In the genomic region with DNA sequence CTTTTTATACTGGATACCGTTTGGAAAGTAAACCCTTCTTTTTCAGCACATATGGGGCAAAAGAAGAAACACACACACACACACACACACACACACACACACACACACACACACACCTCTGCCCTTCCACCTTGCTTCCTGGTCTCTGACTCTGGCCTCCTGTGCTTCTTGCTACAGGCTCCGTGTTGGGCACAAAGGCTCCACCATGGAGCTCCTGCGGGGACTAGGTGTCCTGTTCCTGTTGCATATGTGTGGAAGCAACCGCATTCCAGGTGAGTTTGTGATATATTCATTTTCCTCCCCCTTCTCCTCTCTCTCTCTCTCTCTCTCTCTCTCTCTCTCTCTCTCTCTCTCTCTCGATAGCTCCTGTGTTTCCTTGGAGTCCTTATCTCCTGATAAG, we compare ENCODE assay signal across 7 mouse cellular contexts. TPM values are rescaled to one million over a fixed set of nuclear protein-coding genes. Genes with fewer than 3 reads are reported as not detected.
A peak's percentile ranks its signal among the peaks of the same experiment; 100 is the strongest.
DNase-seq lines count a peak whose midpoint lies in the region; ATAC-seq and TF ChIP-seq lines count a peak whose summit lies in the region.

No protein-coding gene starts in this region.

- WGBS in lung, embryonic 16.5 days: 6% methylated on average over 5 of the region's 5 CpGs
- WGBS in forebrain, embryonic 16.5 days: 17% methylated on average over 5 of the region's 5 CpGs
- 24% methylated on average over 5 of the region's 5 CpGs for WGBS in liver, embryonic 13.5 days (ENCODE audit: insufficient replicate concordance)
- 14% methylated on average over 5 of the region's 5 CpGs for WGBS in stomach, postnatal 0 days

- peaks cover 21% of the 10 kb centered on the region for H3K36me3 ChIP-seq in lung, embryonic 16.5 days (ENCODE audit: control insufficient read depth, insufficient read depth, low read length)
- no peaks in the 10 kb centered on the region for H3K36me3 ChIP-seq in forebrain, embryonic 16.5 days (ENCODE audit: control insufficient read depth, insufficient read depth)
- H3K36me3 ChIP-seq in liver, embryonic 13.5 days: no peaks in the 10 kb centered on the region
- peaks cover 14% of the 10 kb centered on the region for H3K36me3 ChIP-seq in stomach, postnatal 0 days (ENCODE audit: control insufficient read depth, insufficient read depth, low read length)

- peak overlapping the region; percentile 75 for H3K9ac ChIP-seq in lung, embryonic 16.5 days (ENCODE audit: low read length)
- no peak overlapping the region for H3K9ac ChIP-seq in forebrain, embryonic 16.5 days (replicated peaks; ENCODE audit: low read depth, low read length)
- 0 out of 2 replicates have a peak overlapping the region, but pooled peaks have one; percentile 9 for H3K9ac ChIP-seq in liver, embryonic 13.5 days
- peak overlapping the region; percentile 71 for H3K9ac ChIP-seq in stomach, postnatal 0 days (ENCODE audit: low read length)

- H3K9me3 ChIP-seq in lung, embryonic 16.5 days (ENCODE audit: control insufficient read depth, low read length): no peaks in the 10 kb centered on the region
- no peaks in the 10 kb centered on the region for H3K9me3 ChIP-seq in forebrain, embryonic 16.5 days (ENCODE audit: control insufficient read depth, low read length)
- H3K9me3 ChIP-seq in liver, embryonic 13.5 days (replicated peaks): no peaks in the 10 kb centered on the region
- no peaks in the 10 kb centered on the region for H3K9me3 ChIP-seq in stomach, postnatal 0 days (ENCODE audit: control insufficient read depth, low read length)

- no peak for TF ChIP-seq CTCF in stomach, postnatal 0 days (IDR thresholded peaks at IDR 0.05; ENCODE audit: low read depth)

- H3K27me3 ChIP-seq in lung, embryonic 16.5 days (ENCODE audit: control insufficient read depth, insufficient read depth, low read depth, low read length): no peaks in the 10 kb centered on the region
- 0 out of 2 replicates have a peak, but pooled peaks cover 5% of the 10 kb centered on the region for H3K27me3 ChIP-seq in forebrain, embryonic 16.5 days (replicated peaks; ENCODE audit: control insufficient read depth, insufficient read depth, low read length)
- peaks cover 20% of the 10 kb centered on the region for H3K27me3 ChIP-seq in liver, embryonic 13.5 days
- H3K27me3 ChIP-seq in stomach, postnatal 0 days (ENCODE audit: control insufficient read depth, insufficient read depth, low read length): no peaks in the 10 kb centered on the region

- peak overlapping the region; percentile 84 for H3K27ac ChIP-seq in lung, embryonic 16.5 days (ENCODE audit: low read length)
- no peak overlapping the region for H3K27ac ChIP-seq in forebrain, embryonic 16.5 days (ENCODE audit: low read length)
- H3K27ac ChIP-seq in liver, embryonic 13.5 days: no peak overlapping the region
- no peak overlapping the region; the same call in 1 of the 2 replicates for H3K27ac ChIP-seq in stomach, postnatal 0 days (replicated peaks)

- peaks cover 33% of the 10 kb centered on the region for H3K4me1 ChIP-seq in lung, embryonic 16.5 days (replicated peaks; ENCODE audit: control insufficient read depth, insufficient read depth, low read length)
- peaks cover 24% of the 10 kb centered on the region for H3K4me1 ChIP-seq in forebrain, embryonic 16.5 days (replicated peaks; ENCODE audit: control insufficient read depth, insufficient read depth, low read length)
- H3K4me1 ChIP-seq in liver, embryonic 13.5 days (replicated peaks): no peaks in the 10 kb centered on the region
- H3K4me1 ChIP-seq in stomach, postnatal 0 days (replicated peaks; ENCODE audit: control insufficient read depth, insufficient read depth): peaks cover 7% of the 10 kb centered on the region; the same call in 1 of the 2 replicates

- no peak for DNase-seq in lung, postnatal 14 days
- no peak for DNase-seq in liver, embryonic 13.5 days
- DNase-seq in stomach, postnatal 0 days (ENCODE audit: low spot score): peak; percentile 26
- DNase-seq in cerebellum, adult 9-10 months: no peak
- DNase-seq in spleen, postnatal 36 days (ENCODE audit: low spot score in 2 of 2): no peak

- H3K4me2 ChIP-seq in lung, embryonic 16.5 days (ENCODE audit: low read depth, low read length): peak overlapping the region; percentile 84
- H3K4me2 ChIP-seq in forebrain, embryonic 16.5 days (ENCODE audit: low read length): peak overlapping the region; percentile 83
- peak overlapping the region; percentile 70; the same call in 1 of the 2 replicates for H3K4me2 ChIP-seq in liver, embryonic 13.5 days
- H3K4me2 ChIP-seq in stomach, postnatal 0 days (replicated peaks; ENCODE audit: low read depth): peak overlapping the region; percentile 67

- no peak for TF ChIP-seq EP300 in stomach, postnatal 0 days (optimal IDR thresholded peaks at IDR 0.05)

- ATAC-seq in lung, embryonic 16.5 days (ENCODE audit: low read depth): no peak
- ATAC-seq in forebrain, embryonic 16.5 days: no peak
- ATAC-seq in liver, embryonic 13.5 days (ENCODE audit: low read depth): no peak
- ATAC-seq in stomach, postnatal 0 days (ENCODE audit: low FRiP score, low TSS enrichment): no peak

- H3K4me3 ChIP-seq in lung, embryonic 16.5 days (ENCODE audit: low read length): peak overlapping the region; percentile 59
- peak overlapping the region; percentile 55 for H3K4me3 ChIP-seq in forebrain, embryonic 16.5 days (replicated peaks; ENCODE audit: low read length)
- peak overlapping the region; percentile 46 for H3K4me3 ChIP-seq in liver, embryonic 13.5 days (replicated peaks)
- peak overlapping the region; percentile 67 for H3K4me3 ChIP-seq in stomach, postnatal 0 days (ENCODE audit: low read depth, low read length)

RNA-seq across cellular contexts. Expression of gene Thbs1, which starts 0.8 kb away (rescaled TPM):
- polyA plus RNA-seq in lung, embryonic 16.5 days (2015; fragmentation: Nextera tagmentation; extraction: Ambion mirVana): 160 and 190 TPM in 2 replicates
- polyA plus RNA-seq in forebrain, embryonic 16.5 days (2015; fragmentation: Nextera tagmentation; extraction: Ambion mirVana): 11.5 and 17.3 TPM in 2 replicates
- 30.1 and 41.9 TPM in 2 replicates for polyA plus RNA-seq in liver, embryonic 13.5 days (2015; fragmentation: Nextera tagmentation; extraction: Ambion mirVana)
- 18.9 and 19.0 TPM in 2 replicates for polyA plus RNA-seq in stomach, postnatal 0 days (2015; fragmentation: Nextera tagmentation; extraction: Ambion mirVana)
